Mouse (Mus musculus) embryonic facial prominence, embryonic 14.5 days (tissue): ENCODE measurements at regions not wholly inside any gene's neighbourhood (a gene's known extent, or its start where the extent isn't known, plus 50 kb on each side); places are given as distances from the start of the nearest gene placed in this dataset.
"Not testable (repeated sequence)": the region's sequence is repeated elsewhere in the genome, so short reads cannot be mapped to it uniquely, and the experiment has no call there.

Experiments
- ATAC-seq: fragments of 200-750 bp; cut with Nextera tagmentation; 2 replicates; pipeline ENCODE4 v1.8.0; 2017; ENCODE audit warnings: low read depth, moderate number of reproducible peaks, moderate TSS enrichment
- DNase-seq: peaks from one replicate; pipeline ENCODE4 v3.0.0-alpha.2; 2015; ENCODE audit warnings: low spot score
- H3K27ac ChIP-seq: fragments of 300-500 bp; sonication (generic); replicated peaks from 2 replicates; pipeline ENCODE4 v1.5.1; 2014; ENCODE audit warnings: low read depth, mild to moderate bottlenecking, low read length, moderate library complexity
- H3K27me3 ChIP-seq: fragments of 300-500 bp; sonication (generic); replicated peaks from 2 replicates; pipeline ENCODE4 v1.6.1; 2014; ENCODE audit warnings: low read length; ENCODE audit not compliant: control insufficient read depth, insufficient read depth
- H3K36me3 ChIP-seq: fragments of 300-500 bp; sonication (generic); 2 replicates; pipeline ENCODE4 v1.6.1; 2014; ENCODE audit warnings: low read length, mixed read lengths; ENCODE audit not compliant: control insufficient read depth, insufficient read depth
- H3K4me1 ChIP-seq: fragments of 300-500 bp; sonication (generic); 2 replicates; pipeline ENCODE4 v1.6.1; 2014; ENCODE audit warnings: antibody characterized with exemption, low read length; ENCODE audit not compliant: control insufficient read depth, insufficient read depth
- H3K4me2 ChIP-seq: fragments of 300-500 bp; sonication (generic); 2 replicates; pipeline ENCODE4 v1.6.1; 2014; ENCODE audit warnings: low read depth, mild to moderate bottlenecking, low read length, moderate library complexity, mixed read lengths
- H3K4me3 ChIP-seq: fragments of 300-500 bp; sonication (generic); 2 replicates; pipeline ENCODE4 v1.5.1; 2014; ENCODE audit warnings: low read depth, mild to moderate bottlenecking, low read length
- H3K9ac ChIP-seq: fragments of 300-500 bp; sonication (generic); 2 replicates; pipeline ENCODE4 v1.6.1; 2014; ENCODE audit warnings: low read depth, mild to moderate bottlenecking, low read length, moderate library complexity, mixed read lengths
- H3K9me3 ChIP-seq: fragments of 300-500 bp; sonication (generic); 2 replicates; pipeline ENCODE4 v1.6.1; 2016; ENCODE audit warnings: low read length; ENCODE audit not compliant: control insufficient read depth
- WGBS: fragments of 180-500 bp; shearing (Covaris S2); extraction: QIAGEN DNeasy Blood & Tissue Kit; methylation state at CpG from one replicate; pipeline ENCODE4 v1.1.7; 2014; 5-methylcytosine and 5-hydroxymethylcytosine counted together

DNA sequence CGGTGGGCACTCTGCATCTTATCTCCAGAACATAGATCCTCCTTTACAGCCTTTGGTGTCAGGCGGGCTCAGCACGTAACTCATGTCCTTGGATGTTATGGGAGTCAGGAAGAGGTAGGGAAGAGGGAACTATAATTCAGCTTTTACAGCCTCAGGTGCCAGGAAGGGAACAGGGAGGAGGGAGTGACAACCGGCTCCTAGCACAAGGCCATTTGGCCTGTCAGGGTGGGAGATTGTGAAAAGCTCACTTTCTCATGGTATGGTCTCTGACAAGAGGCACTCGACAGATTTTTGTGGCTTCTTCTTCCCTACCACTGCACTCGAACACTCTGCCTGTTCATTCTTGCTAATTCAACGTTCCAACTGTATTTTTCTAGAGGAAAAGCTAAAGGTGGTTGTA, 845.6 kb downstream of the Rab28 start:
- not testable (repeated sequence) for H3K9ac ChIP-seq

More for the DNA sequence above, 845.6 kb downstream of the Rab28 start:
- ATAC-seq, H3K27me3 ChIP-seq, H3K4me1 ChIP-seq, H3K27ac ChIP-seq, H3K36me3 ChIP-seq, DNase-seq, H3K4me2 ChIP-seq, H3K4me3 ChIP-seq, H3K9me3 ChIP-seq: not testable (repeated sequence)
- 88% methylated on average over 7 of the region's 7 CpGs for WGBS
